Mouse (Mus musculus): ENCODE measurements around the gene Gpr119. TPM values are rescaled to one million over a fixed set of nuclear protein-coding genes. Genes with fewer than 3 reads are reported as not detected.
A peak's percentile ranks its signal among the peaks of the same experiment; 100 is the strongest.

Gene Gpr119
- polyA plus RNA-seq, 1 experiment from 2014 or later = not detected

- no peaks in the 10 kb centered on the region for H3K36me3 ChIP-seq (ENCODE audit: insufficient read depth, low read length)
Measured at GRCm38 (mm10) chrX:48671714-48672113, 2.6 kb downstream of the Gpr119 start.

GRCm38 (mm10) chrX:48669588-48669987 lies 4.7 kb downstream of the Gpr119 start:
- no peaks in the 10 kb centered on the region for H3K4me1 ChIP-seq (ENCODE audit: insufficient read depth, low read depth, low read length)
- H3K9me3 ChIP-seq (ENCODE audit: low read length) = no peaks in the 10 kb centered on the region
- TF ChIP-seq CTCF (IDR thresholded peaks at IDR 0.05) = no peak; the same call in 1 of the 2 replicates
- no peak for TF ChIP-seq EP300 (IDR thresholded peaks at IDR 0.05)
- DNase-seq (ENCODE audit: low spot score) (no peak), ATAC-seq (no peak)
- 65% methylated on average over 3 of the region's 3 CpGs for WGBS
- no peak overlapping the region for H3K4me2 ChIP-seq (replicated peaks; ENCODE audit: low read depth, low read length)
- H3K27ac ChIP-seq (ENCODE audit: low read length) = no peak overlapping the region
- H3K27me3 ChIP-seq (replicated peaks; ENCODE audit: insufficient read depth, low read length) = no peaks in the 10 kb centered on the region
- no peaks in the 10 kb centered on the region for H3K36me3 ChIP-seq (ENCODE audit: insufficient read depth, low read length)
- H3K4me3 ChIP-seq (ENCODE audit: low read depth, low read length) = no peak overlapping the region
- no peak overlapping the region for H3K9ac ChIP-seq (replicated peaks; ENCODE audit: low read depth)

More at GRCm38 (mm10) chrX:48671714-48672113, 2.6 kb downstream of the Gpr119 start:
- Histone ChIP-seq H3K4me3 (ENCODE audit: low read depth, low read length) (no peak overlapping the region), H3K9ac (replicated peaks; ENCODE audit: low read depth) (no peak overlapping the region), H3K27ac (ENCODE audit: low read length) (no peak overlapping the region), H3K4me1 (ENCODE audit: insufficient read depth, low read depth, low read length) (no peaks in the 10 kb centered on the region), H3K4me2 (replicated peaks; ENCODE audit: low read depth, low read length) (no peak overlapping the region), H3K27me3 (replicated peaks; ENCODE audit: insufficient read depth, low read length) (no peaks in the 10 kb centered on the region), H3K9me3 (ENCODE audit: low read length) (no peaks in the 10 kb centered on the region)
- DNase-seq (ENCODE audit: low spot score) (no peak), ATAC-seq (no peak)
- no peak for TF ChIP-seq EP300 (IDR thresholded peaks at IDR 0.05)
- no peak for TF ChIP-seq CTCF (IDR thresholded peaks at IDR 0.05)
- 48% methylated on average over 3 of the region's 3 CpGs for WGBS

GRCm38 (mm10) chrX:48666807-48667206 lies 7.5 kb downstream of the Gpr119 start:
- Histone ChIP-seq H3K36me3 (ENCODE audit: insufficient read depth, low read length) (no peaks in the 10 kb centered on the region), H3K4me3 (ENCODE audit: low read depth, low read length) (no peak overlapping the region), H3K4me2 (replicated peaks; ENCODE audit: low read depth, low read length) (no peak overlapping the region), H3K27me3 (replicated peaks; ENCODE audit: insufficient read depth, low read length) (no peaks in the 10 kb centered on the region), H3K9ac (replicated peaks; ENCODE audit: low read depth) (no peak overlapping the region), H3K4me1 (ENCODE audit: insufficient read depth, low read depth, low read length) (no peaks in the 10 kb centered on the region), H3K27ac (ENCODE audit: low read length) (no peak overlapping the region), H3K9me3 (ENCODE audit: low read length) (no peaks in the 10 kb centered on the region)
- DNase-seq (ENCODE audit: low spot score) = no peak
- 43% methylated on average over 6 of the region's 6 CpGs for WGBS
- ATAC-seq = no peak
- TF ChIP-seq CTCF (IDR thresholded peaks at IDR 0.05) (no peak), EP300 (IDR thresholded peaks at IDR 0.05) (no peak)

GRCm38 (mm10) chrX:48644122-48644521 lies 30.2 kb downstream of the Gpr119 start:
- Histone ChIP-seq H3K27ac (ENCODE audit: low read length) (no peak overlapping the region), H3K9ac (replicated peaks; ENCODE audit: low read depth) (no peak overlapping the region), H3K4me2 (replicated peaks; ENCODE audit: low read depth, low read length) (no peak overlapping the region), H3K4me1 (ENCODE audit: insufficient read depth, low read depth, low read length) (no peaks in the 10 kb centered on the region), H3K36me3 (ENCODE audit: insufficient read depth, low read length) (no peaks in the 10 kb centered on the region), H3K4me3 (ENCODE audit: low read depth, low read length) (no peak overlapping the region), H3K27me3 (replicated peaks; ENCODE audit: insufficient read depth, low read length) (no peaks in the 10 kb centered on the region), H3K9me3 (ENCODE audit: low read length) (no peaks in the 10 kb centered on the region)
- ATAC-seq (no peak), DNase-seq (ENCODE audit: low spot score) (no peak)
- 93% methylated on average over 2 of the region's 2 CpGs for WGBS
- TF ChIP-seq CTCF (IDR thresholded peaks at IDR 0.05) (peak; percentile 61), EP300 (IDR thresholded peaks at IDR 0.05) (no peak)

- TF ChIP-seq EP300 (IDR thresholded peaks at IDR 0.05) = no peak
- TF ChIP-seq CTCF (IDR thresholded peaks at IDR 0.05) = peak; percentile 30; the same call in 1 of the 2 replicates
- no peak overlapping the region for H3K27ac ChIP-seq (ENCODE audit: low read length)
- no peak for ATAC-seq
- no peaks in the 10 kb centered on the region for H3K27me3 ChIP-seq (replicated peaks; ENCODE audit: insufficient read depth, low read length)
- H3K4me1 ChIP-seq (ENCODE audit: insufficient read depth, low read depth, low read length) = no peaks in the 10 kb centered on the region
- H3K4me2 ChIP-seq (replicated peaks; ENCODE audit: low read depth, low read length) = no peak overlapping the region
- no peak overlapping the region for H3K9ac ChIP-seq (replicated peaks; ENCODE audit: low read depth)
- WGBS = 77% methylated on average over 2 of the region's 2 CpGs
- no peaks in the 10 kb centered on the region for H3K36me3 ChIP-seq (ENCODE audit: insufficient read depth, low read length)
- no peaks in the 10 kb centered on the region for H3K9me3 ChIP-seq (ENCODE audit: low read length)
- H3K4me3 ChIP-seq (ENCODE audit: low read depth, low read length) = no peak overlapping the region
- no peak for DNase-seq (ENCODE audit: low spot score)
Measured at GRCm38 (mm10) chrX:48637032-48637431, 37.2 kb downstream of the Gpr119 start.

DNA sequence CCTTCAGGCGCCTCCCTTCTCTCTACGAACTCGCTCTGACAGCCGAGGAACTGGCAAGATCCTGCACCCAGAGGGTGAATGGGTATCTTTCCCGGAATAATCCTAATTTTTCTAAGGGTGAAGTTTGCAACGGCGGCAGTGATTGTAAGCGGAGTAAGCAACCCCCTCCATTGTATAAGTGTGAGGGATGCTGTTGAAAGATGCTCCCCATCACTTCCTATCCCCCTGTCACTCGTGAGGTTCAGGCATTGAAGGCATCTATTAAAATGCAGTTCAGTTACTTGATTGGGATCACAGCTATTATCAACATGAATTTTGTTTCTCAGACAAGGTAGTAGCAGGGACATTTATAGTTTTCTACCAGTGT lies 50.2 kb downstream of the Gpr119 start:
- WGBS = 12% methylated on average over 8 of the region's 9 CpGs
- no peaks in the 10 kb centered on the region for H3K36me3 ChIP-seq (ENCODE audit: insufficient read depth, low read length)
- H3K27me3 ChIP-seq (replicated peaks; ENCODE audit: insufficient read depth, low read length) = no peaks in the 10 kb centered on the region
- H3K9me3 ChIP-seq (ENCODE audit: low read length) = no peaks in the 10 kb centered on the region
- H3K9ac ChIP-seq (replicated peaks; ENCODE audit: low read depth) = 0 out of 2 replicates have a peak overlapping the region, but pooled peaks have one; percentile 23
- DNase-seq (ENCODE audit: low spot score) = no peak
- no peaks in the 10 kb centered on the region for H3K4me1 ChIP-seq (ENCODE audit: insufficient read depth, low read depth, low read length)
- peak overlapping the region; percentile 58 for H3K4me2 ChIP-seq (replicated peaks; ENCODE audit: low read depth, low read length)
- ATAC-seq = no peak
- no peak overlapping the region for H3K27ac ChIP-seq (ENCODE audit: low read length)
- H3K4me3 ChIP-seq (ENCODE audit: low read depth, low read length) = peak overlapping the region; percentile 56
- TF ChIP-seq CTCF (IDR thresholded peaks at IDR 0.05) = no peak
- no peak for TF ChIP-seq EP300 (IDR thresholded peaks at IDR 0.05)

Data from lung, postnatal 0 days (tissue).